Mouse (Mus musculus) brain, embryonic 18.5 days (tissue): ENCODE measurements at regions not wholly inside any gene's neighbourhood (a gene's known extent, or its start where the extent isn't known, plus 50 kb on each side); places are given as distances from the start of the nearest gene placed in this dataset.

Experiments used
- DNase-seq: peaks from one replicate; pipeline ENCODE4 v3.0.0-alpha.2; 2012; ENCODE audit warnings: low read depth, low spot score

- no peak for DNase-seq
Observed at GRCm38 (mm10) chr13:59393231-59393938, 191.6 kb downstream of the Agtpbp1 start.

GRCm38 (mm10) chr13:59392828-59393227 is 192.2 kb downstream of the Agtpbp1 start:
- DNase-seq: no peak

- DNase-seq: no peak
Observed at GRCm38 (mm10) chr13:59387627-59388325, 197.3 kb downstream of the Agtpbp1 start.

- DNase-seq: no peak
Observed at GRCm38 (mm10) chr13:59386935-59387540, 198.0 kb downstream of the Agtpbp1 start.

GRCm38 (mm10) chr13:59385824-59386223 is 199.2 kb downstream of the Agtpbp1 start:
- no peak for DNase-seq

GRCm38 (mm10) chr13:59370141-59370816 is 214.7 kb downstream of the Agtpbp1 start:
- no peak for DNase-seq

GRCm38 (mm10) chr13:59368550-59369449 is 216.2 kb downstream of the Agtpbp1 start:
- no peak for DNase-seq

- no peak for DNase-seq
Observed at GRCm38 (mm10) chr13:59365460-59365859, 219.6 kb downstream of the Agtpbp1 start.

- DNase-seq: no peak
Observed at GRCm38 (mm10) chr13:59363428-59363827, 221.6 kb downstream of the Agtpbp1 start.

GRCm38 (mm10) chr13:59361323-59361722 is 223.7 kb downstream of the Agtpbp1 start:
- no peak for DNase-seq

GRCm38 (mm10) chr13:59360026-59360425 is 225.0 kb downstream of the Agtpbp1 start:
- no peak for DNase-seq

GRCm38 (mm10) chr13:59358421-59358820 is 226.6 kb downstream of the Agtpbp1 start:
- no peak for DNase-seq

GRCm38 (mm10) chr13:59351461-59351860 is 233.6 kb downstream of the Agtpbp1 start:
- no peak for DNase-seq

GRCm38 (mm10) chr13:59350613-59351150 is 234.3 kb downstream of the Agtpbp1 start:
- DNase-seq: no peak

- DNase-seq: no peak
Observed at GRCm38 (mm10) chr13:59348510-59348909, 236.5 kb downstream of the Agtpbp1 start.

GRCm38 (mm10) chr13:59341871-59342270 is 243.2 kb downstream of the Agtpbp1 start:
- no peak for DNase-seq

- no peak for DNase-seq
Observed at GRCm38 (mm10) chr13:59338436-59338835, 246.6 kb downstream of the Agtpbp1 start.

GRCm38 (mm10) chr13:59323933-59324332 is 261.1 kb downstream of the Agtpbp1 start:
- no peak for DNase-seq

- no peak for DNase-seq
Observed at GRCm38 (mm10) chr13:59323441-59323840, 261.6 kb downstream of the Agtpbp1 start.

- DNase-seq: no peak
Observed at GRCm38 (mm10) chr13:59320261-59320660, 264.8 kb downstream of the Agtpbp1 start.
